Mouse (Mus musculus) thymus, adult 18-20 months (tissue): ENCODE measurements around the gene Ube2c.
"Not testable (repeated sequence)": the region's sequence is repeated elsewhere in the genome, so short reads cannot be mapped to it uniquely, and the experiment has no call there.

Experiments
- DNase-seq, 2 experiments: peaks; one replicate each; pipeline ENCODE4 v3.0.0; 2022; ENCODE audit warnings: mixed read lengths in 2 of 2

Ube2c gene

GRCm38 (mm10) chr2:164790451-164790850, 20.8 kb downstream of the Ube2c start:
- DNase-seq, result no peak

- no peak for DNase-seq
Observed at GRCm38 (mm10) chr2:164791841-164792261, 22.2 kb downstream of the Ube2c start.

- DNase-seq, result no peak
Observed at GRCm38 (mm10) chr2:164792400-164793190, 22.9 kb downstream of the Ube2c start.

GRCm38 (mm10) chr2:164793236-164793635, 23.5 kb downstream of the Ube2c start:
- DNase-seq, result peak; percentile 27 to 35

DNA sequence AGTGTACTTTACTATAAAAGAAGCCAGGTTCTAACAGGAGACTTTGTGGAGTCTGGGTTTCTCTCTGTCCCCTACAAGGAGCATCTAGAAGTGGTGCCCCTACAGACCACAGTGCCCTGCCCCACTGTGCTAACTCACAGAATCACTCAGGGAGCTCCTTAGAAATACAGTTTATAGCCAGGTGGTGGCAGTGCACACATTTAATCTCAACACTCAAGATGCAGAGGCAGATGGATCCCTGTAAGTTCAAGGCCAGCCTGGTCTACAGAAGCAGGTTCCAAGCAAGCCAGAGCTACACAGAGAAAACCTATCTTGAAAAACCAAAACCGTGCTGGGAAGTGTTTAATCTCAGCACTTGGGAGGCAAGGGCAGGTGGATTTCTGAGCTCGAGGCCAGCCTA, 24.1 kb downstream of the Ube2c start:
- DNase-seq, result no peak

- peak; percentile 21 to 52 for DNase-seq
Observed at GRCm38 (mm10) chr2:164794293-164794692, 24.6 kb downstream of the Ube2c start.

GRCm38 (mm10) chr2:164795868-164796267, 26.2 kb downstream of the Ube2c start:
- no peak for DNase-seq

DNA sequence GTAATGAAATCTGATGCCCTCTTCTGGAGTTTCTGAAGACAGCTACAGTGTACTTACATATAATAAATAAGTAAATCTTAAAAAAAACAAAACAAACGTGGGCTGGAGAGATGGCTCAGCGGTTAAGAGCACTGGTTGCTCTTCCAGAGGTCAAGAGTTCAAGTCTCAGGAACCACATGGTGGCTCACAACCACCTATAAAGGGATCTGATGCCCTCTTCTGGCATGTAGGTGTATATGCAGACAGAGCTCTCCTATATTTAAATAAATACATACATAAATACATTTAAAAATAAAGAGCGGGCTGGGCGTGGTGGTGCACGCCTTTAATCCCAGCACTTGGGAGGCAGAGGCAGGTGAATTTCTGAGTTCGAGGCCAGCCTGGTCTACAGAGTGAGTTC, 28.9 kb downstream of the Ube2c start:
- DNase-seq, result not testable (repeated sequence)

- no peak for DNase-seq
Observed at GRCm38 (mm10) chr2:164800252-164801004, 30.7 kb downstream of the Ube2c start.

- DNase-seq, result no peak
Observed at GRCm38 (mm10) chr2:164803201-164803920, 33.7 kb downstream of the Ube2c start.

DNA sequence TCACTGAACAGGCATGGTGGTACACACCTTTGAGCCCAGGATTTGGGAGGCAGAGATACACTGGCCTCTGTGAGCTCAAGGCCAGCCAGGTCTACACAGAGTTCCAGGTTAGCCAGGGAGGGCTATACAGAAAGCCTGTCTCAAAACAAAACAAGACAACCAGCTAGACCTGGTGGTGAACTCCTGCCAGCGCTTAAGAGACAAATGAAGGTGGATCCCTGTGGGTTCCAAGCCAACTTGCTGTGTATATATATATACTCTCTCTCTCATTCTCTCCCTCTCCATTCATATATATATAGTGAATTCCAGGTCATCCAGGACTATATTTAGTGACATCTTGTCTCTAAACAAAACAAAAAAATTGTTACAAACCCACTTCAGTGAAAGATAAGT, 34.2 kb downstream of the Ube2c start:
- no peak for DNase-seq

GRCm38 (mm10) chr2:164804533-164805331, 35.0 kb downstream of the Ube2c start, which contains the start of the genes Acot8 and Zswim3:
Acot8 (minus strand) TSS chr2:164804882.
Zswim3 (plus strand) TSS chr2:164805098.
- peak; percentile 94 to 99 for DNase-seq

GRCm38 (mm10) chr2:164805332-164805718, 35.6 kb downstream of the Ube2c start:
- DNase-seq, result no peak

- no peak for DNase-seq
Observed at GRCm38 (mm10) chr2:164806614-164807013, 36.9 kb downstream of the Ube2c start.

DNA sequence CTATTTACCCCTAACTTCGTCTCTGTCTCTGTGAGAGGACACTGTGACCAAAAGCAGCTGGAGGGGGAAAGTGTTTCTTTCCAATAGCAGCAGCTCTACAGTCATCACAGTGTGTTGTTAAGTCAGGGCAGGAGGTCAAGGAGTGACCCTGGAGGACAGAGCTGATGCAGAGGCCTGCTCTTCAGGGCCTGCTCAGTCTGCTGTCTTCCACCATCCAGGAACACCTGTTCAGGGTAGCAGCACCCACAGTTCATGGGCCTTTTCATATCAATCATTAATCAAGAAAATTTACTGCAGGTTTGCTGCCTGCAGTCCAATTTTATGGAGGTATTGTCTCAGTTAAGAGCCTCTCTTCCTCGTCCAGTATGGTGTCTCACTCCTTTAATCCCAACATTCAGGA, 43.9 kb downstream of the Ube2c start:
- no peak for DNase-seq

- no peak for DNase-seq
Observed at GRCm38 (mm10) chr2:164815348-164815747, 45.6 kb downstream of the Ube2c start.

GRCm38 (mm10) chr2:164815821-164816220, 46.1 kb downstream of the Ube2c start:
- DNase-seq, result no peak

DNA sequence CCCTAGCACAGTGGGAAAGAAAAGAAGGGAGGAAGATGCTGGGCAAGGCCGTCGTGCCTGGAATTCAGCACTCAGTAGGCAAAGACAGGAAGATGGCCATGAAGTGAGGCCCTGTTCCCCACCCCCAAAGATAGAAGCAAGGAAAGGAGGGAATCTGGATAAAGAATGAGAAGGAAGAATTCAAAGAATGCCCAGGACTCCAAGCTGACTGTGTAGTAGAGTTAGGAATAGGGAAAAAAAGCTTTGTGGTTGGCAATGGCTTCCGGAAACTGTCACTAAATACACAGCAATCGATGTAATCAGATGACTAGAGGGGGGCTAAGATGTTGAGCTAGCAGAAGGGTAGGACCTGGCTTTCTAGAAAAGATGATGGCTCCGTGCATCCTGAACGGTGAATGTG, 47.5 kb downstream of the Ube2c start:
- no peak for DNase-seq

- DNase-seq, result no peak
Observed at GRCm38 (mm10) chr2:164817703-164818102, 48.0 kb downstream of the Ube2c start.

DNA sequence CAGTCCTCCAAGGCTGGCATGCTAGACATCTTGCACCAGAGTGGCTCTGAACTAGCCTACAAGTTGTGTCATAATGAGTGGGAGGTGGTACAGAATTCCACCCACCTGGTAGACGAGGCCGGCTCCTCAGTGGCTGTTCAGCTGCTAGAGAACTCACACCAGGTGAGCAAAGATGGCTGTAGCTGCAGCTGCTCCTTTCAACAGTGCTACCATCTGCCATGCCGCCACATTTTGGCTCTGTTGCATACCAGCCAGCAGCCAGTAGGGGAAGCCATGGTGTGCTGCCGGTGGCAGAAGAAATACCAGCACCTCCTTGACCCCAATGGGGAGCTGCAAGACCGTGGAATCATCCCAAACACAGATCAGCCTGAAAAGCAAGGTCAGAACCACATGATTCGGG, 51.4 kb downstream of the Ube2c start:
- no peak for DNase-seq

DNA sequence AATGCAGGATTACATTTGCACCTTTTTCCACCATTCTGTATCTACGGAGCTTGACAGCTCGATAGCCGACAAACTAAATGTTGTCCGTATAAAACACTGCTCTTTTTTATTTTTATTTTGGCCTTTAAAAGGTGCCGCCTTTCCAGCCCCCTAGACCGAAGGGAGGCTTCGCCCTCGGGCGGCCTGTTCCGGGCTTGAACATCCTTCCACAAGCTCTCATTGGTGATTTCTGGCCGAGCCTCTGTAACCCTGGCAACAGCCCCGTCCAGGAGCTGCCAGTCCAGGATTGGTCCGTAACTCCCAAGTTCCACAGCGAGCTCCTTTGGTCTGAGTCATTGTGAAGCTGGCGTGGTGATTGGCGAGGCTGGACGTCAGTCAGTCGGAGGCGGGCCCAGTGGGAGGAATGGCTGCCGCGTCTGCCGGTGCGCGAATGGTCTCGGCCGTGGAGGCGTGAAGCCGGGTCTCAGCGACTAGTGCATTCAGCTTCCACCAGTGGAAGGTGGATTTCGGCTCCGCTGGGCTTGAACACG, 53.0 kb downstream of the Ube2c start, which contains the start of gene Zswim1:
Zswim1 (plus strand) TSS at position 51 of the 530 bp plus-strand sequence.
- peak; percentile 96 to 98 for DNase-seq

GRCm38 (mm10) chr2:164823181-164823585, 53.5 kb downstream of the Ube2c start:
- DNase-seq, result no peak
